Mouse (Mus musculus) lung, adult 2 months (tissue): ENCODE data around the gene Sdhb. TPM values are rescaled to one million over a fixed set of nuclear protein-coding genes. Genes with fewer than 3 reads are reported as not detected.

Source experiments
- DNase-seq: peaks from one replicate; pipeline ENCODE4 v3.0.0; 2022
- H3K4me1 ChIP-seq: fragments of 200-500 bp; 2 replicates; pipeline ENCODE4 v1.6.1; 2011; ENCODE audit warnings: low read length; ENCODE audit not compliant: control insufficient read depth, insufficient read depth
- H3K4me3 ChIP-seq: fragments of 200-500 bp; replicated peaks from 2 replicates; pipeline ENCODE3; 2011; ENCODE audit warnings: low read depth, mild to moderate bottlenecking, control low read depth, low read length; ENCODE audit errors: extremely low read depth
- CTCF ChIP-seq: fragments of 200-500 bp; IDR thresholded peaks from 2 replicates; pipeline ENCODE4 v1.5.1; 2011; ENCODE audit warnings: mild to moderate bottlenecking, low read length, control low read depth; ENCODE audit not compliant: insufficient read depth
- POLR2A ChIP-seq: fragments of 200-500 bp; IDR thresholded peaks from 2 replicates; pipeline ENCODE4 v1.6.1; 2011; ENCODE audit warnings: low read depth, mild to moderate bottlenecking, control low read depth, low read length, borderline replicate concordance; ENCODE audit errors: extremely low read depth
- WGBS: fragments of 180-500 bp; shearing (Covaris S2); methylation state at CpG from one replicate; pipeline ENCODE4 v1.1.7; 2018; 5-methylcytosine and 5-hydroxymethylcytosine counted together
- polyA plus RNA-seq: library from polyadenylated mRNA; depleted of rRNA; stranded (reverse); fragments of >200 nt; gene quantifications from 2 replicates; pipeline ENCODE4 v1.2.3, GENCODE M21; 2012

Gene Sdhb
- polyA plus RNA-seq, 1 experiment = 143 TPM

- Histone ChIP-seq H3K4me1 (no peaks in the 10 kb centered on the region), H3K4me3 (no peak overlapping the region)
- WGBS = 77% methylated on average over 5 of the region's 5 CpGs
- no peak for TF ChIP-seq CTCF
- TF ChIP-seq POLR2A = no peak
- DNase-seq = no peak
Observed at GRCm38 (mm10) chr4:140922508-140922907, 38.5 kb upstream of the Sdhb start.

- WGBS = 46% methylated on average over 8 of the region's 8 CpGs
- DNase-seq = no peak
- TF ChIP-seq POLR2A = no peak
- TF ChIP-seq CTCF = no peak
- no peaks in the 10 kb centered on the region for H3K4me1 ChIP-seq
- no peak overlapping the region for H3K4me3 ChIP-seq
Observed at GRCm38 (mm10) chr4:140925648-140926047, 35.4 kb upstream of the Sdhb start.

DNA sequence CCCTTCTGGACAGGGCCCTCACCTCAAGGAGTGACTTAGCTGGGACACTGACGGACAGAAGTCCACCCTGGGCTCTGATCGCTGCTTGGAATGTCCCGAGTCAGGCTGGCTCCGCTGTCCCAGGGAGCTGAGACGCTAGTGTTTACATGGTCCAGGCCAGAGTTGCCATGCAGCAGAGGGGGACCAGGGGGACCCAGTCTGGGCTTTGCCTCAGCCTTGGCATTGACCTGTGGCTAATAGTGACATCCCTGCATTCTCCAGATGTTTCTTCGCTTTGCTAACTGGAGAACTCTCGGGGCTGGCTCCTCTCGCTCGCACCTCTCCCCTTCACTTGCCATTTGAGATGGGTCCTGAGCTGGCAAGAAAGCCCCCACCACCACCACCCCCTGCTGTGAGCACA is 32.7 kb upstream of the Sdhb start:
- DNase-seq = no peak
- TF ChIP-seq POLR2A = no peak
- TF ChIP-seq CTCF = no peak
- WGBS = 65% methylated on average over 9 of the region's 9 CpGs
- no peaks in the 10 kb centered on the region for H3K4me1 ChIP-seq
- H3K4me3 ChIP-seq = no peak overlapping the region

DNA sequence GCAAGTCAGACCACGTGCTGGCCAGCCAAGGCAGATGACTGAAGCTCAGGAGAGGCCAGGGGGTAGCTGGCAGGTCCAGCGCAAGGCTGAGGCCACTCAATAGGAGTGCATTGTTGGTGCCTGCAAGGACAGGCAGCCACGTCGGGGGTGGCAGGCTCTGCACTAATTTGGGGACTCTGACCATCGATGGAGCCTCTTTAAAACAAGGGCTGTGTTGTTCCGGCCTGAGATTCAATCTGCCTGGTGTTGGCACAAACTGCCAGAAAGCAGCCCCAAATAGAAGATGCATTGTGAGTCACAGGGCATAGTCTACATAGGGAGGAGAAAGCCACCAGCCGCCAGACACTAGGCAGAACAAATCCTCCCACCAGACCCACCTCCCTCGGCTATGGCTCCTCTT is 31.3 kb upstream of the Sdhb start:
- 67% methylated on average over 8 of the region's 8 CpGs for WGBS
- DNase-seq = no peak
- Histone ChIP-seq H3K4me1 (no peaks in the 10 kb centered on the region), H3K4me3 (no peak overlapping the region)
- TF ChIP-seq CTCF = no peak
- no peak for TF ChIP-seq POLR2A

DNA sequence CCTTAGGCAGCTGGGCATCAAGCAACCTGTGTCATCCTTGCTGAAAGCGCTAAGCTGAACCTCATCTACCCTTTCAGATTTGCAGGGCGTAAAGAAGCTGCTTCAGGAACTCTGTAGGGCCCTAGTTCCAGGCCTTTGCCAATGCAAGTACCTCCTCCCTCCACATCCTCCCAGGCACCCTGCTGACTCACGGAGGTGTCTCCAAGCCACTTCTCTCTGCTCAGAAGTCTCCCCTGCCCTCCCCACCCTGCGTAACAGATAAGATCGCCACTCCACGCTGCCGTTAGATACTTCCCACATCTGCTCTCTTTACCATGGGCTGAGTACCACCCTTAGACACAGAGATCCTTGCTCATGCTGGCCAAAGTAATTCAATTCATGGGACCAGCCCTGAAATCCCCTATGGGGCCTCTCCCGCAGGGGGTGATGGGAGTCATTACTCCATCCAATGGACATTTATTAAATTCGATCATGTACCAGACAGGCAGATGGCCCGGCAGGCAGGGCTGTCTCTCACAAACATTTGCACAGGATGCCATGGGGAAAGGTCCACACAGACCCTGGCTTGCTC is 30.0 kb upstream of the Sdhb start:
- Histone ChIP-seq H3K4me3 (no peak overlapping the region), H3K4me1 (no peaks in the 10 kb centered on the region)
- 43% methylated on average over 10 of the region's 10 CpGs for WGBS
- DNase-seq = no peak
- TF ChIP-seq CTCF (no peak), POLR2A (no peak)

- 80% methylated on average over 9 of the region's 9 CpGs for WGBS
- H3K4me3 ChIP-seq = no peak overlapping the region
- no peak for DNase-seq
- no peaks in the 10 kb centered on the region for H3K4me1 ChIP-seq
- no peak for TF ChIP-seq CTCF
Observed at GRCm38 (mm10) chr4:140935643-140936042, 25.4 kb upstream of the Sdhb start.

GRCm38 (mm10) chr4:140944356-140944755 is 16.6 kb upstream of the Sdhb start:
- WGBS = 77% methylated on average over 12 of the region's 12 CpGs
- TF ChIP-seq CTCF (no peak), POLR2A (no peak)
- Histone ChIP-seq H3K4me1 (no peaks in the 10 kb centered on the region), H3K4me3 (no peak overlapping the region)
- DNase-seq = no peak

GRCm38 (mm10) chr4:140944961-140945442 is 16.0 kb upstream of the Sdhb start:
- Histone ChIP-seq H3K4me3 (no peak overlapping the region), H3K4me1 (no peaks in the 10 kb centered on the region)
- 75% methylated on average over 5 of the region's 5 CpGs for WGBS
- TF ChIP-seq POLR2A (no peak), CTCF (no peak)
- no peak for DNase-seq

DNA sequence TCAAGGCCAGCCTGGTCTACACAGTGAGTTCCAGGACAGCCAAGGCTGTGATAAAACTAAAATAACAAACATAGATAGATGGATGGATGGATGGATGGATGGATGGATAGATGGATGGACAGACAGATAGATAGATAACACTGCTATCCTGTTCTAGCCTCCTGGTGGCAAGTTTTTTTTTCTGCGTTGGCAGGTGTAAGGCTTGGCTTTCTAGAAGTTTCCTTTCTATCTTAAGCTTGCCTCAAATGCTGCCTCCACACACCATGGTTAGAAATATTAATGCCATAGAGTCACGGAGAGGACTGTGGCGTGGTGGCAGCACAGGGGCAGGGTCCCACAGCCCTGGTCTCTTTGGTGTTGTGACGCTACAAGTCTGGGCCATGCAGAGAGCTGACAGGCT is 15.4 kb upstream of the Sdhb start:
- no peak for DNase-seq
- TF ChIP-seq POLR2A = no peak
- TF ChIP-seq CTCF = no peak
- Histone ChIP-seq H3K4me1 (no peaks in the 10 kb centered on the region), H3K4me3 (no peak overlapping the region)
- 80% methylated on average over 4 of the region's 4 CpGs for WGBS

DNA sequence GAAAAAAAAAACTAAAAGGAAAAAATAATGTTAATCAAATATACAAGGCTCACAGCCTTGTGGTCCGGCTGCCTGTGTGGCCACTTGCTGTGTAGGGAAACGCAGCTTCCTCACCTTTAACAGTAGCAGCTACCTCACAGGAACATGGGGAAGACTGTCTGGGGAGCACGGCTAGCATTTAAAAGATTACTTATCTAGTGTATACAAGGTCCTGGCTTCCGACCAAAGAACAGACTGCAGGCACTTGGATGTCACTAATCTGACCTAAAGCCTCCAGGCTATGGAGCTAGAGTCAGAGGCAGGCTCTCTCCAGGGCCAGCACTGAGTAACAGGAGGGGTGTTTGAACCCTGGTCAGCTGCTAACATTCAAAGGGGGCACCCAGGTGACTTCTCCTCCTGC is 15.0 kb upstream of the Sdhb start:
- Histone ChIP-seq H3K4me3 (no peak overlapping the region), H3K4me1 (no peaks in the 10 kb centered on the region)
- DNase-seq = no peak
- whole genome bisulfite sequencing = 34% methylated on average over 4 of the region's 4 CpGs
- TF ChIP-seq POLR2A = no peak
- no peak for TF ChIP-seq CTCF
